Mouse (Mus musculus): ENCODE measurements around the gene Aldh1a1.

DNA sequence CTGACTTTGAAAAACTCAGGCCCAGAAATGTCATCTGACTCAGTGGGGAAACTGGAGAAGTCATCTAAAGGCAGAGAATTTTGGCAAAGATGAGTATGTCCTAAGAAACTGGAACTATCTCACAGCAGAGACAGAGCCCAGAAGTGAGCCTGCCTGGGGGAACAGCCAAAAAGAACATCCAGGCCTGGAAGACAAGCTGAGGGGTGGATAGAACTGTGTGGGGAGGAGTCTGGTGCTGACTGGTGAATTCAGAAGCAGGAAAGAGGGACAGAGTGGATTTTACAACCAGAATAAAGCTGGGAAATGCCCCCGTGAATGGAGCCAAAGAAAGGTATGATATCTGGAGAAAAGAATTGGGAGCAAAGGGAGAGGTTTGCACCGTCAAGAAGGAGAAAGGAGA is at the start of gene Aldh1a1:
- TF ChIP-seq CTCF (IDR thresholded peaks at IDR 0.05; ENCODE audit: borderline replicate concordance, extremely low read depth, insufficient read depth, insufficient read length) (no peak), POLR2A (IDR thresholded peaks at IDR 0.05; ENCODE audit: borderline replicate concordance, extremely low read depth, insufficient read depth, insufficient read length, poor library complexity, severe bottlenecking) (no peak)
